22 mouse cellular contexts compared by ENCODE assay signal in genomic region chr13:114910629-114911028, GRCm38 (mm10).
"Had no signal": no experiment of that assay in that cellular context is flagged by ENCODE, and none has a peak within 500 bp of the region (broad histone marks: within the 10 kb centered on the region; RNA-seq: fewer than 3 reads in every experiment).

No protein-coding gene starts in this region.

- H3K36me3 ChIP-seq: limb, embryonic 10.5 days; limb, embryonic 13.5 days; liver, embryonic 12.5 days; liver, embryonic 15.5 days; lung, embryonic 15.5 days; midbrain, embryonic 12.5 days; midbrain, embryonic 15.5 days; neural tube, embryonic 12.5 days; neural tube, embryonic 15.5 days had no signal

- H3K4me3 ChIP-seq: limb, embryonic 10.5 days; limb, embryonic 13.5 days; liver, embryonic 12.5 days; liver, embryonic 15.5 days; lung, embryonic 15.5 days; midbrain, embryonic 12.5 days; midbrain, embryonic 15.5 days; neural tube, embryonic 12.5 days; neural tube, embryonic 15.5 days had no signal

- ATAC-seq: liver, embryonic 12.5 days; midbrain, embryonic 15.5 days had no signal

- H3K4me1 ChIP-seq: limb, embryonic 10.5 days; limb, embryonic 13.5 days; midbrain, embryonic 12.5 days; midbrain, embryonic 15.5 days; neural tube, embryonic 12.5 days; neural tube, embryonic 15.5 days had no signal

- H3K9me3 ChIP-seq: limb, embryonic 10.5 days; limb, embryonic 13.5 days; liver, embryonic 12.5 days; liver, embryonic 15.5 days; lung, embryonic 15.5 days; midbrain, embryonic 12.5 days; midbrain, embryonic 15.5 days; neural tube, embryonic 12.5 days; neural tube, embryonic 15.5 days had no signal

- H3K4me2 ChIP-seq: limb, embryonic 13.5 days; liver, embryonic 12.5 days; liver, embryonic 15.5 days; lung, embryonic 15.5 days; midbrain, embryonic 12.5 days; midbrain, embryonic 15.5 days; neural tube, embryonic 12.5 days; neural tube, embryonic 15.5 days had no signal

- H3K9ac ChIP-seq: limb, embryonic 13.5 days; liver, embryonic 12.5 days; liver, embryonic 15.5 days; lung, embryonic 15.5 days; midbrain, embryonic 12.5 days; midbrain, embryonic 15.5 days; neural tube, embryonic 12.5 days; neural tube, embryonic 15.5 days had no signal

- H3K27me3 ChIP-seq: limb, embryonic 13.5 days; liver, embryonic 12.5 days; liver, embryonic 15.5 days; lung, embryonic 15.5 days; midbrain, embryonic 12.5 days; midbrain, embryonic 15.5 days; neural tube, embryonic 12.5 days; neural tube, embryonic 15.5 days had no signal

- H3K27ac ChIP-seq: limb, embryonic 10.5 days; limb, embryonic 13.5 days; liver, embryonic 12.5 days; liver, embryonic 15.5 days; lung, embryonic 15.5 days; midbrain, embryonic 12.5 days; midbrain, embryonic 15.5 days; neural tube, embryonic 12.5 days; neural tube, embryonic 15.5 days had no signal

- DNase-seq: kidney, adult 18-20 months; kidney, adult 9 months; kidney, postnatal 14 days; kidney, postnatal 4 days; liver; lung, adult 18-20 months; lung, postnatal 10 days; lung, postnatal 36 days; retina, postnatal 1 day; right cerebral cortex, postnatal 25 days; spleen, adult 18-20 months; thymus, adult 2 months; thymus, postnatal 25 days had no signal
